Mouse (Mus musculus) thymus, adult 2 months (tissue): ENCODE results near the gene Pdgfd.

Experiments
- CTCF ChIP-seq: fragments of 200-500 bp; IDR thresholded peaks from 2 replicates; pipeline ENCODE4 v1.5.1; 2012; ENCODE audit warnings: mild to moderate bottlenecking, control low read depth, low read length, moderate library complexity, borderline replicate concordance; ENCODE audit not compliant: control insufficient read depth, poor library complexity, insufficient read depth; ENCODE audit errors: extremely low read depth
- POLR2A ChIP-seq: fragments of 200-500 bp; IDR thresholded peaks from 2 replicates; pipeline ENCODE4 v1.6.1; 2012; ENCODE audit warnings: mild to moderate bottlenecking, low read length, control low read depth, moderate library complexity; ENCODE audit not compliant: control insufficient read depth, poor library complexity, insufficient read depth; ENCODE audit errors: extremely low read depth

- TF ChIP-seq CTCF, result no peak
- TF ChIP-seq POLR2A, result no peak
Measured at GRCm38 (mm10) chr9:6344514-6344913, 176.1 kb downstream of the Pdgfd start.
